Mouse (Mus musculus) hindbrain, embryonic 13.5 days (tissue): Measurements from ENCODE around the gene Sec24d. TPM values are rescaled to one million over a fixed set of nuclear protein-coding genes. Genes with fewer than 3 reads are reported as not detected.
A peak's percentile ranks its signal among the peaks of the same experiment; 100 is the strongest.

Experiments
- ATAC-seq: fragments of 200-750 bp; cut with Nextera tagmentation; 2 replicates; pipeline ENCODE4 v1.8.0; 2017; ENCODE audit warnings: moderate TSS enrichment; ENCODE audit not compliant: low FRiP score
- H3K27ac ChIP-seq: fragments of 300-500 bp; sonication (generic); 2 replicates; pipeline ENCODE4 v1.5.1; 2015; ENCODE audit warnings: inconsistent platforms, mild to moderate bottlenecking, moderate library complexity
- H3K27me3 ChIP-seq: fragments of 300-500 bp; sonication (generic); 2 replicates; pipeline ENCODE4 v1.6.1; 2015; ENCODE audit warnings: mild to moderate bottlenecking, inconsistent platforms
- H3K36me3 ChIP-seq: fragments of 300-500 bp; sonication (generic); 2 replicates; pipeline ENCODE4 v1.6.1; 2015; ENCODE audit warnings: mild to moderate bottlenecking, inconsistent platforms
- H3K4me1 ChIP-seq: fragments of 300-500 bp; sonication (generic); replicated peaks from 2 replicates; pipeline ENCODE4 v1.6.1; 2015; ENCODE audit warnings: inconsistent platforms
- H3K4me2 ChIP-seq: fragments of 300-500 bp; sonication (generic); 2 replicates; pipeline ENCODE4 v1.6.1; 2015; ENCODE audit warnings: inconsistent platforms, mild to moderate bottlenecking, moderate library complexity
- H3K4me3 ChIP-seq: fragments of 300-500 bp; sonication (generic); 2 replicates; pipeline ENCODE4 v1.5.1; 2015; ENCODE audit warnings: mild to moderate bottlenecking, inconsistent platforms
- H3K9ac ChIP-seq: fragments of 300-500 bp; sonication (generic); 2 replicates; pipeline ENCODE4 v1.6.1; 2015; ENCODE audit warnings: mild to moderate bottlenecking, inconsistent platforms
- H3K9me3 ChIP-seq: fragments of 300-500 bp; sonication (generic); 2 replicates; pipeline ENCODE4 v1.6.1; 2016; ENCODE audit warnings: inconsistent platforms
- WGBS: fragments of 180-500 bp; shearing (Covaris S2); methylation state at CpG from one replicate; pipeline ENCODE4 v1.1.7; 2015; 5-methylcytosine and 5-hydroxymethylcytosine counted together
- polyA plus RNA-seq: library from polyadenylated mRNA; unstranded; fragments of >200 nt; fragmentation: Nextera tagmentation; extraction: Ambion mirVana; gene quantifications from 2 replicates; pipeline ENCODE4 v1.2.1, GENCODE M21; 2015

The Sec24d gene
- polyA plus RNA-seq, 1 experiment from 2014 or later: 14.5 TPM

GRCm38 (mm10) chr3:123256181-123257101 lies 10.8 kb upstream of the Sec24d start:
- no peak overlapping the region for H3K4me2 ChIP-seq
- no peaks in the 10 kb centered on the region for H3K27me3 ChIP-seq

GRCm38 (mm10) chr3:123258709-123259108 lies 8.5 kb upstream of the Sec24d start:
- H3K9ac ChIP-seq: no peak overlapping the region
- 83% methylated on average over 4 of the region's 4 CpGs for WGBS
- H3K27me3 ChIP-seq: no peaks in the 10 kb centered on the region
- no peaks in the 10 kb centered on the region for H3K36me3 ChIP-seq
- H3K4me1 ChIP-seq: no peaks in the 10 kb centered on the region
- ATAC-seq: no peak
- no peak overlapping the region for H3K27ac ChIP-seq
- H3K9me3 ChIP-seq: peaks cover 4% of the 10 kb centered on the region; the same call in 1 of the 2 replicates
- no peak overlapping the region for H3K4me2 ChIP-seq
- no peak overlapping the region for H3K4me3 ChIP-seq

More at GRCm38 (mm10) chr3:123256181-123257101, 10.8 kb upstream of the Sec24d start:
- ATAC-seq: no peak
- WGBS: 82% methylated on average over 11 of the region's 11 CpGs
- Histone ChIP-seq H3K9me3 (peaks cover 4% of the 10 kb centered on the region; the same call in 1 of the 2 replicates), H3K4me3 (no peak overlapping the region), H3K27ac (no peak overlapping the region), H3K36me3 (no peaks in the 10 kb centered on the region), H3K9ac (no peak overlapping the region), H3K4me1 (no peaks in the 10 kb centered on the region)

GRCm38 (mm10) chr3:123264706-123265105 lies 2.5 kb upstream of the Sec24d start:
- Histone ChIP-seq H3K36me3 (no peaks in the 10 kb centered on the region), H3K27ac (no peak overlapping the region), H3K27me3 (peaks cover 32% of the 10 kb centered on the region), H3K4me3 (peak overlapping the region; percentile 18), H3K4me1 (peaks cover 6% of the 10 kb centered on the region; the same call in 1 of the 2 replicates), H3K9ac (no peak overlapping the region), H3K4me2 (0 out of 2 replicates have a peak overlapping the region, but pooled peaks have one; percentile 13), H3K9me3 (no peaks in the 10 kb centered on the region)
- no peak for ATAC-seq
- WGBS: 58% methylated on average over 6 of the region's 6 CpGs

- H3K9ac ChIP-seq: peak overlapping the region; percentile 72
- H3K27me3 ChIP-seq: peaks cover 35% of the 10 kb centered on the region
- H3K36me3 ChIP-seq: no peaks in the 10 kb centered on the region
- no peaks in the 10 kb centered on the region for H3K9me3 ChIP-seq
- ATAC-seq: peak; percentile 73
- H3K4me3 ChIP-seq: peak overlapping the region; percentile 68
- no peak overlapping the region for H3K27ac ChIP-seq
- WGBS: under 1% methylated on average over 25 of the region's 25 CpGs
- H3K4me1 ChIP-seq: peaks cover 6% of the 10 kb centered on the region; the same call in 1 of the 2 replicates
- H3K4me2 ChIP-seq: peak overlapping the region; percentile 88
Measured at GRCm38 (mm10) chr3:123267741-123268201, 516 bp downstream of the Sec24d start.

GRCm38 (mm10) chr3:123282866-123283615 lies 15.8 kb downstream of the Sec24d start:
- no peak for ATAC-seq

GRCm38 (mm10) chr3:123284284-123284683 lies 17.0 kb downstream of the Sec24d start:
- no peak overlapping the region for H3K4me2 ChIP-seq
- ATAC-seq: no peak
- 0 out of 2 replicates have a peak, but pooled peaks cover 4% of the 10 kb centered on the region for H3K9me3 ChIP-seq
- no peak overlapping the region for H3K4me3 ChIP-seq
- no peaks in the 10 kb centered on the region for H3K27me3 ChIP-seq
- H3K27ac ChIP-seq: no peak overlapping the region
- peaks cover 7% of the 10 kb centered on the region for H3K36me3 ChIP-seq
- WGBS: 96% methylated on average over 5 of the region's 5 CpGs
- no peak overlapping the region for H3K9ac ChIP-seq
- H3K4me1 ChIP-seq: no peaks in the 10 kb centered on the region

More at GRCm38 (mm10) chr3:123282866-123283615, 15.8 kb downstream of the Sec24d start:
- Histone ChIP-seq H3K36me3 (peaks cover 7% of the 10 kb centered on the region), H3K9ac (no peak overlapping the region), H3K4me3 (no peak overlapping the region), H3K4me2 (no peak overlapping the region), H3K27ac (no peak overlapping the region), H3K4me1 (no peaks in the 10 kb centered on the region), H3K9me3 (0 out of 2 replicates have a peak, but pooled peaks cover 4% of the 10 kb centered on the region), H3K27me3 (no peaks in the 10 kb centered on the region)
- 90% methylated on average over 12 of the region's 12 CpGs for WGBS

- no peak overlapping the region for H3K27ac ChIP-seq
- no peak overlapping the region for H3K9ac ChIP-seq
- ATAC-seq: no peak
- no peaks in the 10 kb centered on the region for H3K4me1 ChIP-seq
- no peak overlapping the region for H3K4me2 ChIP-seq
- H3K9me3 ChIP-seq: 0 out of 2 replicates have a peak, but pooled peaks cover 4% of the 10 kb centered on the region
- no peak overlapping the region for H3K4me3 ChIP-seq
- peaks cover 2% of the 10 kb centered on the region for H3K36me3 ChIP-seq
- H3K27me3 ChIP-seq: no peaks in the 10 kb centered on the region
Measured at GRCm38 (mm10) chr3:123285649-123286048, 18.4 kb downstream of the Sec24d start.

GRCm38 (mm10) chr3:123288856-123289570 lies 21.8 kb downstream of the Sec24d start:
- 68% methylated on average over 9 of the region's 9 CpGs for WGBS
- Histone ChIP-seq H3K4me1 (no peaks in the 10 kb centered on the region), H3K27ac (no peak overlapping the region), H3K9ac (no peak overlapping the region), H3K4me2 (no peak overlapping the region), H3K27me3 (no peaks in the 10 kb centered on the region), H3K36me3 (no peaks in the 10 kb centered on the region), H3K9me3 (0 out of 2 replicates have a peak, but pooled peaks cover 4% of the 10 kb centered on the region), H3K4me3 (no peak overlapping the region)
- ATAC-seq: no peak

GRCm38 (mm10) chr3:123291670-123292069 lies 24.4 kb downstream of the Sec24d start:
- Histone ChIP-seq H3K4me2 (no peak overlapping the region), H3K4me3 (no peak overlapping the region), H3K9me3 (no peaks in the 10 kb centered on the region), H3K27ac (no peak overlapping the region), H3K9ac (no peak overlapping the region), H3K36me3 (no peaks in the 10 kb centered on the region), H3K4me1 (no peaks in the 10 kb centered on the region), H3K27me3 (no peaks in the 10 kb centered on the region)
- ATAC-seq: no peak

- no peak overlapping the region for H3K4me3 ChIP-seq
- no peaks in the 10 kb centered on the region for H3K36me3 ChIP-seq
- H3K9ac ChIP-seq: no peak overlapping the region
- WGBS: 67% methylated on average over 11 of the region's 11 CpGs
- no peaks in the 10 kb centered on the region for H3K4me1 ChIP-seq
- no peak overlapping the region for H3K4me2 ChIP-seq
- no peaks in the 10 kb centered on the region for H3K9me3 ChIP-seq
- H3K27ac ChIP-seq: no peak overlapping the region
- no peaks in the 10 kb centered on the region for H3K27me3 ChIP-seq
- ATAC-seq: no peak
Measured at GRCm38 (mm10) chr3:123296654-123297053, 29.4 kb downstream of the Sec24d start.

- H3K4me1 ChIP-seq: no peaks in the 10 kb centered on the region
- H3K27ac ChIP-seq: no peak overlapping the region
- no peak overlapping the region for H3K4me2 ChIP-seq
- H3K9ac ChIP-seq: no peak overlapping the region
- H3K4me3 ChIP-seq: no peak overlapping the region
- H3K36me3 ChIP-seq: peaks cover 11% of the 10 kb centered on the region
- H3K9me3 ChIP-seq: 0 out of 2 replicates have a peak, but pooled peaks cover 7% of the 10 kb centered on the region
- no peak for ATAC-seq
- 84% methylated on average over 9 of the region's 9 CpGs for WGBS
- H3K27me3 ChIP-seq: no peaks in the 10 kb centered on the region
Measured at GRCm38 (mm10) chr3:123298283-123298682, 31.0 kb downstream of the Sec24d start.
